Mouse (Mus musculus): ENCODE measurements around the gene Plcg2.

DNA sequence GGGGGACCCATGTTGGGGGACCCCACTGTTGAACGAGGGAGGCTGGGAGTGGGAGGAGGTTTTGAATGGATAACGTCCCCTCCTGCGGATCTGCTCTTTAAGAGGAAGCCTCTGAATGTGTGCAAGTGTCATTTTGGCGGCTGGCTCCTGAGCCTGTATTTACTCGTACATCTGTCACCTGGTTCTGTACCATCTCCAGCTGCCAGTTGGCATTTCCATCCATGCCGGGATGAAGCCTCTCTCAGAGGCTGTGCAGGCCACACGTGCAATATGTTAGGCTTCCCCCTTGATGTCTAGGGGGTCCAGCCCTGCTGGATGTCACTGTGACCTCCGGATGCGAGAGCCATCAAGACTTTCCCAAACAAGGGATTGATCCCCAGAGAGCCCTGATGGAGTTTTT is 129.0 kb downstream of the Plcg2 start:
- TF ChIP-seq CTCF (conservative IDR thresholded peaks at IDR 0.05; ENCODE audit: insufficient read depth, insufficient read length, low read depth, low read length) (no peak), POLR2A (IDR thresholded peaks at IDR 0.05; ENCODE audit: low read depth, low read length) (no peak)

Data from kidney, adult 2 months (tissue).